Mouse (Mus musculus): ENCODE data around the gene Clasp1. TPM values are rescaled to one million over a fixed set of nuclear protein-coding genes. Genes with fewer than 3 reads are reported as not detected.

Gene Clasp1
- polyA plus RNA-seq (2015; fragmentation: Nextera tagmentation; extraction: Ambion mirVana): 117 and 131 TPM in 2 replicates

- Histone ChIP-seq H3K9me3 (no peaks in the 10 kb centered on the region), H3K27ac (peak within 1 kb of the TSS; percentile 96), H3K4me3 (peak within 1 kb of the TSS; percentile 94), H3K4me1 (replicated peaks) (peaks cover 27% of the 10 kb centered on the region), H3K36me3 (peaks cover 4% of the 10 kb centered on the region; the same call in 1 of the 2 replicates), H3K4me2 (peak within 1 kb of the TSS; percentile 70), H3K27me3 (no peaks in the 10 kb centered on the region), H3K9ac (peak within 1 kb of the TSS; percentile 96)
- WGBS: under 1% methylated on average over 44 of the region's 44 CpGs
- peak; percentile 96 for ATAC-seq (ENCODE audit: low FRiP score)
These were observed at the start of gene Clasp1 for GRCm38 (mm10) chr1:118388757-118389453. TSS of gene Clasp1 (plus strand) at chr1:118389058.

- H3K4me1 ChIP-seq (replicated peaks): no peaks in the 10 kb centered on the region
- WGBS: 47% methylated on average over 6 of the region's 6 CpGs
These were observed 45.0 kb upstream of the Clasp1 start for GRCm38 (mm10) chr1:118343649-118344435.

GRCm38 (mm10) chr1:118349922-118350321, 38.9 kb upstream of the Clasp1 start:
- H3K4me3 ChIP-seq: no peak overlapping the region
- H3K9me3 ChIP-seq: no peaks in the 10 kb centered on the region
- no peaks in the 10 kb centered on the region for H3K4me1 ChIP-seq (replicated peaks)
- WGBS: 89% methylated on average over 3 of the region's 3 CpGs
- H3K36me3 ChIP-seq: no peaks in the 10 kb centered on the region
- H3K27me3 ChIP-seq: no peaks in the 10 kb centered on the region
- H3K9ac ChIP-seq: no peak overlapping the region
- ATAC-seq (ENCODE audit: low FRiP score): no peak
- H3K4me2 ChIP-seq: no peak overlapping the region
- no peak overlapping the region for H3K27ac ChIP-seq

More at GRCm38 (mm10) chr1:118343649-118344435, 45.0 kb upstream of the Clasp1 start:
- H3K9ac ChIP-seq: no peak overlapping the region
- no peaks in the 10 kb centered on the region for H3K36me3 ChIP-seq
- no peak overlapping the region for H3K27ac ChIP-seq
- H3K4me3 ChIP-seq: no peak overlapping the region
- no peak for ATAC-seq (ENCODE audit: low FRiP score)
- H3K4me2 ChIP-seq: no peak overlapping the region
- H3K27me3 ChIP-seq: no peaks in the 10 kb centered on the region
- H3K9me3 ChIP-seq: no peaks in the 10 kb centered on the region

- Histone ChIP-seq H3K4me2 (no peak overlapping the region), H3K4me3 (no peak overlapping the region), H3K27ac (no peak overlapping the region), H3K27me3 (no peaks in the 10 kb centered on the region), H3K4me1 (replicated peaks) (no peaks in the 10 kb centered on the region), H3K9ac (no peak overlapping the region), H3K9me3 (no peaks in the 10 kb centered on the region), H3K36me3 (no peaks in the 10 kb centered on the region)
- ATAC-seq (ENCODE audit: low FRiP score): no peak
- 77% methylated on average over 6 of the region's 6 CpGs for WGBS
These were observed 29.6 kb upstream of the Clasp1 start for GRCm38 (mm10) chr1:118359071-118359761.

GRCm38 (mm10) chr1:118367970-118368369, 20.9 kb upstream of the Clasp1 start:
- H3K4me2 ChIP-seq: no peak overlapping the region
- no peak overlapping the region for H3K4me3 ChIP-seq
- WGBS: 97% methylated on average over 1 of the region's 1 CpGs
- H3K36me3 ChIP-seq: no peaks in the 10 kb centered on the region
- H3K9me3 ChIP-seq: no peaks in the 10 kb centered on the region
- H3K27me3 ChIP-seq: no peaks in the 10 kb centered on the region
- no peak overlapping the region for H3K9ac ChIP-seq
- H3K27ac ChIP-seq: no peak overlapping the region
- no peak for ATAC-seq (ENCODE audit: low FRiP score)
- H3K4me1 ChIP-seq (replicated peaks): no peaks in the 10 kb centered on the region

- Histone ChIP-seq H3K27ac (no peak overlapping the region), H3K27me3 (no peaks in the 10 kb centered on the region), H3K9ac (no peak overlapping the region), H3K36me3 (no peaks in the 10 kb centered on the region), H3K9me3 (no peaks in the 10 kb centered on the region), H3K4me2 (no peak overlapping the region), H3K4me1 (replicated peaks) (no peaks in the 10 kb centered on the region), H3K4me3 (no peak overlapping the region)
- WGBS: 68% methylated on average over 3 of the region's 3 CpGs
- ATAC-seq (ENCODE audit: low FRiP score): no peak
These were observed 20.0 kb upstream of the Clasp1 start for GRCm38 (mm10) chr1:118368721-118369461.

- Histone ChIP-seq H3K9ac (no peak overlapping the region), H3K9me3 (no peaks in the 10 kb centered on the region), H3K4me2 (no peak overlapping the region), H3K4me3 (no peak overlapping the region), H3K27ac (no peak overlapping the region), H3K36me3 (no peaks in the 10 kb centered on the region), H3K27me3 (no peaks in the 10 kb centered on the region), H3K4me1 (replicated peaks) (no peaks in the 10 kb centered on the region)
- ATAC-seq (ENCODE audit: low FRiP score): no peak
- WGBS: 80% methylated on average over 5 of the region's 5 CpGs
These were observed 11.1 kb upstream of the Clasp1 start for GRCm38 (mm10) chr1:118377784-118378183.

GRCm38 (mm10) chr1:118380105-118380786, 8.6 kb upstream of the Clasp1 start:
- WGBS: 81% methylated on average over 8 of the region's 8 CpGs
- Histone ChIP-seq H3K9me3 (no peaks in the 10 kb centered on the region), H3K9ac (no peak overlapping the region), H3K27ac (no peak overlapping the region), H3K27me3 (no peaks in the 10 kb centered on the region), H3K4me3 (no peak overlapping the region), H3K4me1 (replicated peaks) (no peaks in the 10 kb centered on the region), H3K36me3 (no peaks in the 10 kb centered on the region), H3K4me2 (no peak overlapping the region)
- ATAC-seq (ENCODE audit: low FRiP score): no peak

GRCm38 (mm10) chr1:118388127-118388756, 616 bp upstream of the Clasp1 start:
- peak overlapping the region; percentile 96 for H3K9ac ChIP-seq
- peak; percentile 1; the same call in 1 of the 2 replicates for ATAC-seq (ENCODE audit: low FRiP score)
- H3K4me3 ChIP-seq: peak overlapping the region; percentile 94
- H3K36me3 ChIP-seq: no peaks in the 10 kb centered on the region
- no peaks in the 10 kb centered on the region for H3K9me3 ChIP-seq
- WGBS: 0% methylated on average over 19 of the region's 19 CpGs
- peak overlapping the region; percentile 70 for H3K4me2 ChIP-seq
- no peaks in the 10 kb centered on the region for H3K27me3 ChIP-seq
- peaks cover 27% of the 10 kb centered on the region for H3K4me1 ChIP-seq (replicated peaks)
- H3K27ac ChIP-seq: peak overlapping the region; percentile 96

- peak overlapping the region; percentile 96 for H3K27ac ChIP-seq
- H3K4me1 ChIP-seq (replicated peaks): peaks cover 33% of the 10 kb centered on the region
- H3K36me3 ChIP-seq: peaks cover 7% of the 10 kb centered on the region; the same call in 1 of the 2 replicates
- H3K9me3 ChIP-seq: no peaks in the 10 kb centered on the region
- H3K27me3 ChIP-seq: no peaks in the 10 kb centered on the region
- peak; percentile 76 for ATAC-seq (ENCODE audit: low FRiP score)
- peak overlapping the region; percentile 96 for H3K9ac ChIP-seq
- under 1% methylated on average over 44 of the region's 44 CpGs for WGBS
- H3K4me3 ChIP-seq: peak overlapping the region; percentile 94
- peak overlapping the region; percentile 65 for H3K4me2 ChIP-seq
These were observed 802 bp downstream of the Clasp1 start for GRCm38 (mm10) chr1:118389454-118390265.
